Mouse (Mus musculus): ENCODE data around the gene Surf1.

The Surf1 gene

DNA sequence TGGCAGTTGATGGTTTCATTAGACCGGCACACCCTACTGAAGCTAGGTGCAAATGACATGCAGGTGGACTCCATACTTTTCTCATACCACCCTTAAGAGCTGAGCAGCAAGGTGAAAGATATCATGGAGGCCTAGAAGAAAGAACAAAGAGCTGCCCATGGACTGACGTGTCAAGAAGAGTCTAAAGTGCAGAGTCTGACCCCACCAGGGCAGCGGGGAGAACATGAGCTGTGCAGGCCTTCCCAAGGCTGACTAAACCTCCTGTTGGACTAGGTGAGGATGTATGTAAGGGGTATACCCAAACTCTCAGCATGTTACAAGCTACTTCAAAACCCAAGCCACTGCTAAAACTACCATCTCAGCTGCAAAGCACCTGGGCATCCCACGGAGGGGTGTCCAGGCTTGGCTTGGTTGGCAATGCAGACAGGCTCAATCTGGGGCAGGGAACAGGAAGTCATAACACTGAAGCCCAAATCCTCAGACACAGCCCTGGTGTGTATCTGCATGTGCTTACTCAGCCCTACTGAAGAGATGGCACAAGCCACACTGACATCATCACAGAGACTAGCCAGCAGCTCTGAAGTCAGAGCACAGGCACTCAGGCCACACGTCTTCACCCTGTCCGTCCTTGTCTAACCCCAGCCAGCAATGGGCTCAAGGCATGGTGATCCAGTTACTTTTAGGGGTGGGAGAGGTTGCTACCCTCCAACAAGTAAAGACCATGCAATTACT, 11.6 kb upstream of the Surf1 start:
- in situ Hi-C loops (cut with MboI, MseI) = no loop called here

DNA sequence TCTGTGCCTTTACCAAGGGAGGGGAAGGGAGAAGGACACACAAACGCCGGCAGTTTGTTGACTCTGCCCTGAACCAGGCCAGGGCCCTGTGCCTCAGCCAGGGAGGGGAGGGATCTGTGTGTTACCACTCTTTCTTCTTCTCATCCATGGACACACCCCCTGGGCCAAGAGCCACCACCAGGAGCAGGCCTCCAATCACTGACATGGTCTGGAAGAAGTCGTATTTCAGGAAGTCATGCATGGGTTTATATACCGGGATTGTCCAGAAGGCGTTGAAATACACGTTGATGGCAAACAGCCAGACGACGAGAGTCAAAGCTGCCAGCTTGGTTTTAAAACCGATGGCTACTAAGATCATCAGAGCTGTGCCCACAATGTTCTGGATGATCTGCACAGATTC, 5.5 kb upstream of the Surf1 start:
- in situ Hi-C loops (cut with MboI, MseI) = loop anchor here in 1 of 2 experiments (25.0 kb wide), 1 partner anchor 1709 kb away; the partner anchor contains the start of genes Fam166a, Nelfb, Stpg3 and Tubb4b

DNA sequence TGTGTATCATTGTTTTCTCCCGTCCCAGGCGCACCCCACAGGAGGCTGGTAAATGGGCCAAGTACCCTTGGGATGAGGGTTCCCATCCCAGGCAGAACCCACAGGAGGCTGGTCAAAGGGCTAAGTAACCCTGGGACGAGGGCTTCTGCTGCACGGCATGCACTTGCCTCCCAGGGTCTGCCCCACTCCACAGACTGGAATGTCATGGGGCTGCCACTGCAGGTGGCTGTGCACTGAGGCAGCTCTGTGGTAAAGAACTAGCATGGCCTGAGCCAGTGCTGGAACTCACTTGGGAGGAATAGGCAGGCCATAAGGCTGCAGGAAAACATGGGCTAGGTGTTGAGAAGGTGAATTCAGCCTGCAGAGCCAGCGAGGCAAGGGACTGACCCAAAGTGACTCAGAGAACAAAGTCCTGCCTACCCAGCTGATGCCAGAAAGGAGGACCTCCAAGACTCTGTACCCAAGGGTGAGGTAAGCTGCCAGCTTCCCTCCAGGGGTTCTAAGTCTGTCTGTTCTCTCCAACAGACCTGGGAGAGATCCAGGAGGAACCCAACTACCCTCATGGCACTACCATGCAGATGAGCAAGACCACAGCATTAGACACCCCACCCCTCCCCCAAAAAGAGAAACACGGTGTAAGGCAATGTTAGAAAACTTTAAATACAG, 4.0 kb upstream of the Surf1 start:
- in situ Hi-C loops (cut with MboI, MseI) = loop anchor here in 1 of 2 experiments (25.0 kb wide), 1 partner anchor 1708 kb away; the partner anchor contains the start of genes Fam166a, Nelfb, Stpg3 and Tubb4b

GRCm38 (mm10) chr2:26919684-26920083, 3.4 kb upstream of the Surf1 start:
- in situ Hi-C loops (cut with MboI, MseI) = loop anchor here in 1 of 2 experiments (5.0 to 25.0 kb wide), 3 partner anchors 103 to 1707 kb away; partner anchors contain the start of genes Fam166a, Nelfb, Stpg3 and Tubb4b

DNA sequence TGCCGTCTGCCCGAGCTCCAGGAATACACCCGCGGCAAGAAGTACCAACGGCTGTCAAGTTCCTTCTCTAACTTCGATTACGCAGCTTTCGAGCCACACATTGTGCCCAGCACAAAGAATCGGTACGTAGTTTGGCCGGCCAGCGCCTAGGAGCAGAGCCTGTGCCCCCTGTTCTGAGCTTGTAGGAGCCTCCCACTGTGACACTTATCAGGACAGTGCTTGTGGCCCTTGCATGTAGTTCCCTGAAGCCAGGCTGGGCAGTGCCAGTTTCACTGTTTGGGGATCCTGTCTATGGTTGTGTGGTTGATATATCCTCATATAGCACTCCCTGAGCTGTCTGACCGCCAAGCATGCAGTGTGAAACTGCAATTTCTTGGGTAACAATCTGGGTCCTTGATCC, 408 bp upstream of the Surf1 start:
- in situ Hi-C loops (cut with MboI, MseI) = loop anchor here in 1 of 2 experiments (5.0 to 25.0 kb wide), 3 partner anchors 106 to 1704 kb away; partner anchors contain the start of genes Fam166a, Nelfb, Stpg3 and Tubb4b

GRCm38 (mm10) chr2:26914148-26914941, 2.0 kb downstream of the Surf1 start:
- in situ Hi-C loops (cut with MboI, MseI) = loop anchor here in 1 of 2 experiments (25.0 kb wide), 1 partner anchor 1702 kb away; the partner anchor contains the start of genes Fam166a, Nelfb, Stpg3 and Tubb4b

- in situ Hi-C loops (cut with MboI, MseI) = loop anchor here in 1 of 2 experiments (25.0 kb wide), 1 partner anchor 1701 kb away; the partner anchor contains the start of genes Fam166a, Nelfb, Stpg3 and Tubb4b
These were observed 2.7 kb downstream of the Surf1 start for GRCm38 (mm10) chr2:26913416-26914147.

DNA sequence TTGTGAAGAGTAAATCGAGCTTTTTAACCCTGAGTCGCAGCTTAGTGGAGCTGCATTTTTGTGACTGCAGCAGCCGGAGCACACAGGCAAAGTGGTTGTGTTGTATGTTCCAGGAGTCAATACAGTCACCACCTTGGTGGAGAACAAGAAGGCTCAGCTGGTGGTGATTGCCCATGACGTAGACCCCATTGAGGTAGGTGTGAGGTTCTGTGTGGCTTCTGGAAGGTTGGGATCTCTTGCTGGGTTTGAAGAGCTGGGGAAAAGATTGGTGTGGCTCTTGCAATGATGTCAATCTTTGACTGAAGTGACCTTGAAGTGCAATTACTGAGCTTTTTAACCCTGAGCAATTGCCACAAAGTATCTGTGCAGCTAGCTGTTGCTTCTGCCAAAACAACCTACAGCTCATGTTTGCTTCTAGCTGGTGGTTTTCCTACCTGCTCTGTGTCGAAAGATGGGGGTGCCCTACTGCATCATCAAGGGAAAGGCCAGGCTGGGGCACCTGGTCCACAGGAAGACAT, 4.0 kb downstream of the Surf1 start:
- in situ Hi-C loops (cut with MboI, MseI) = loop anchor here in 1 of 2 experiments (25.0 kb wide), 1 partner anchor 1700 kb away; the partner anchor contains the start of genes Fam166a, Nelfb, Stpg3 and Tubb4b

DNA sequence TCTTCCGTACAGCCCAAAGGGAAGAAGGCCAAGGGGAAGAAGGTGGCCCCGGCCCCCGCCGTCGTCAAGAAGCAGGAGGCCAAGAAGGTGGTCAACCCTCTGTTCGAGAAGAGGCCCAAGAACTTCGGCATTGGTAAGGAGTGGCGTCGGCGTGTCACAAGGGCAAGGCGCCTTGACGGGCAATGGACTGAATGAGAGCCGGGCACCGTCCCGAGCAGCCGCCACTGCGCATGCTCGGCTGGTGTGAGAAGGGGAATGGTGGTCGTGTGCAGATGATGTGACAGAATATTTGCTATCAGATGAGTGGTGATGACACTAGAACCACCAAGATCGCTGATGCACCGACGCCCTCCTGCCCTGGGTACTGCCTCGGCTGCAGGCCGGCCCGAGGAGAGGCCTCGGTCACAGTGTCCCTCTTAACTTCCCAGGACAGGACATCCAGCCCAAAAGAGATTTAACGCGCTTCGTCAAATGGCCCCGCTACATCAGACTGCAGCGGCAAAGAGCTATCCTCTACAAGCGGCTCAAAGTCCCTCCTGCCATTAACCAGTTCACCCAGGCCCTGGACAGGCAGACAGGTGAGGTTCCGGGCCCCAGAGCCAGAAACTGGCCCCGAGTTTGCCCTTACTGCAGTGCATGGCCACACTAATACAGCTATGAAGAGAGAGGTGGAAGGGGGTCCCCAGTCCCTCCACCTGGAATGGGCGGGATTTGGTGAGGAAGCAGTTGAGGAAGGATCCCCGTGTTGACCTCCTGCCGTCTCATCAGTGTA, 5.2 kb downstream of the Surf1 start:
- in situ Hi-C loops (cut with MboI, MseI) = loop anchor here in 1 of 2 experiments (25.0 kb wide), 1 partner anchor 1699 kb away; the partner anchor contains the start of genes Fam166a, Nelfb, Stpg3 and Tubb4b

- in situ Hi-C loops (cut with MboI, MseI) = loop anchor here in 1 of 2 experiments (25.0 kb wide), 1 partner anchor 1698 kb away; the partner anchor contains the start of genes Fam166a, Nelfb, Stpg3 and Tubb4b
These were observed 6.0 kb downstream of the Surf1 start, which contains the start of the genes Med22 and Rpl7a for GRCm38 (mm10) chr2:26910124-26910993. TSS of gene Med22 (minus strand) at chr2:26910677. TSS of gene Rpl7a (plus strand) at chr2:26910764.

DNA sequence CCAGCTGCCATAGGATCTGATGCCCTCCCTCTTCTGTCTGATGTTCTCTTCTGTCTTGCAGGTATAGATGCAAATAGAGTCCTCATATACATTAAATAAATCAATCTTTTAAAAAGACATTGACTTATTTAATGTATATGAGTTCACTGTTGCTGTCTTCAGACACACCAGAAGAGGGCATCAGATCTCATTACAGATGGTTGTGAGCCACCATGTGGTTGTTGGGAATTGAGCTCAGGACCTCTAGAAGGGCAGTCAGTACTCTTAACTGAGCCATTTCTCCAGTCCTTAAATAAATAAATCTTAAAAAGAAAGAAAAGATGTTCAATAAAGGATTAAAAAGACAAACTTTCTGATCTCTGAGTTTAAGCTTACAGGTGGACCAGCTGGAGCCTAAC, 6.9 kb downstream of the Surf1 start:
- in situ Hi-C loops (cut with MboI, MseI) = loop anchor here (5.0 to 25.0 kb wide), 2 partner anchors 467 to 1697 kb away; partner anchors contain the start of genes Fam166a (in 1 of the 2), Nelfb (in 1 of the 2), Stpg3 (in 1 of the 2) and Tubb4b (in 1 of the 2)

DNA sequence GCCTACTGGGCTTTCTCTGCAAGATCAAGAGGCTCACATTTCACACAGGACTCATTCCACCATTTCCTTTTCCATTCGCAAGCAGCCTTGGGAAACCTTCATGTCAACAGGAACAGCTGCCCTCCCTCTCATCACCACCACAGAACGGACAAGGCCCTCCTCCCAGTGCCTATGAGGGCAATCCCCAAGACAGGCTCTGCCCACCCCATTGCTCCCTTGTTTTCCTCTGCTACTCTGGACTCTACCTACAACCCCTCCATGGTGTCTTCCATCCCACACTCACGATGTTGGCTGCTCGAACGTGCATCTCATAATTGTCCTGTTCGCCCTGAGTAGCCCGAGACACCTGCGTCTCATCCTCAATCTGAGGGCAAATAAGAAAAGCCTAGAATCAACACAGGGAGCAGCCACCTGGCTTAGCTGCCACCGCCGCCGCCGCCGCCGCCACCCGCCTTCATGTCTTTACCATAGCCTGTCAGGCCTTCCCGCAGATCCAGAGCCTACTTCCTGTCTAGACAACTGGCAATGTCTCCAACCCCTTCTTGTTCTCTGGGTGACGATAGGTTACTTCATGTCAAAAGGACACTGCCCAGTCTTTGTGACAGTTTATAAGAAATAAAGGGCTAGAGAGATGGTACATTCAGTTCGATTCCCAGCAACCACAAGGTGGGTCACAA, 7.5 kb downstream of the Surf1 start:
- in situ Hi-C loops (cut with MboI, MseI) = loop anchor here (5.0 to 25.0 kb wide), 2 partner anchors 467 to 1697 kb away; partner anchors contain the start of genes Fam166a (in 1 of the 2), Nelfb (in 1 of the 2), Stpg3 (in 1 of the 2) and Tubb4b (in 1 of the 2)

DNA sequence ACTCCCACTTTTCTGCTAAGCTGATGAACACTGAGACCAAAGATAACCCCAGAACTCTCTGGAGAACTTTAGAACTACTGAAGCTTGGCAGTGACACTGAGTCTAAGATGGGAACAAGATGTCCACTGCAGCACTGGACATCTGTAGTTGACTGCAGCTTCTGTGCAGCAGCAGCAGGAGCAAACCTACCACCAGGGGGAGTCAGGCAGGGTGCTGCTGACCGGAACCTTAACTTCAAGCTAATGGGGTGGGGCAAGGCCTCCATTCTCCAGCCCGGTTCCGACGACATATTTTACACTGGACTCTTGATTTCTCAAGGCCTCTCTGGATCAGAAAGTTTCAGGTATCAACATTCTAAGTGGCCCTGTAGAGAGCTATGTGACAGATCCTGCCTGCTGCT, 9.2 kb downstream of the Surf1 start:
- in situ Hi-C loops (cut with MboI, MseI) = loop anchor here (5.0 to 25.0 kb wide), 2 partner anchors 465 to 1695 kb away; partner anchors contain the start of genes Fam166a (in 1 of the 2), Nelfb (in 1 of the 2), Stpg3 (in 1 of the 2) and Tubb4b (in 1 of the 2)

- in situ Hi-C loops (cut with MboI, MseI) = loop anchor here (5.0 to 25.0 kb wide), 2 partner anchors 464 to 1694 kb away; partner anchors contain the start of genes Fam166a (in 1 of the 2), Nelfb (in 1 of the 2), Stpg3 (in 1 of the 2) and Tubb4b (in 1 of the 2)
These were observed 9.9 kb downstream of the Surf1 start for GRCm38 (mm10) chr2:26906431-26906830.

DNA sequence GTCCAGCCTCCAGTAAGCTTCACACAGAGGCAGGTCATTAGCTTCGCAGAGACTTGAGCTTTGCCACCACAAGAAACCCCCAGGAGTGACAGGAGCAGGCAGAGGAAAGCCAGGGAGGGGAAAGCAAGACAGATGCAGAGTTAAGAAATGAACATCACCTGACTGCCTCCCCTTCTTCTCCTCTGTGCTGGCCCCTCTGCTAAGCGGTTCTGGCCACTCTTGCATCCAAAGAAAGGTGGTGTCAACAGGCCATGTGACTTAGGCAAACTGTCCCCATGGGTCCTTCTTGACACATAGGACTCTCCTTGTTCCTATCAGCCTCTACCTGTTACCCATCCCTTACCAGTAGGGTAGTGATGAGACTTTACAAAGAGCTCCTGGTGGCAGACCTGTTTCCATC, 10.4 kb downstream of the Surf1 start:
- in situ Hi-C loops (cut with MboI, MseI) = loop anchor here (5.0 to 25.0 kb wide), 2 partner anchors 464 to 1694 kb away; partner anchors contain the start of genes Fam166a (in 1 of the 2), Nelfb (in 1 of the 2), Stpg3 (in 1 of the 2) and Tubb4b (in 1 of the 2)

DNA sequence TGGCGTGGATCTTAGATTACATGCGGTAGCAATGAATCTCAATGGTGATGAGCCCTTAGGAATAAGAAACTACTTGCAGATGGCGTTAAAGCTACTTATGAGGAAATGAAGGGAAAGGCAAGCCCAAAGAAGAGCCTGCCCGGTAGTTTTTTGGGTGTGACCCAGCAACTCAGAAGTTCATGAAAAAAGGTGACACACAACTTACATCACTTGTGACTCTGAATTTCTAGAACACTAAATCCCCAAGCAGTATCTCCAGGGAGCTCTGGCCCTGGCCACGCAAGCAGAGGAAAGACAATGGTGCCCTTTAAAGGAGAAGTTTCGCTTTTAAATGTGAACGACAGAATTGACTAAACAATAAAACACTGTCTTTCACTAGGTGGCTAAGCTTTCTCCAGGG, 13.0 kb downstream of the Surf1 start:
- in situ Hi-C loops (cut with MboI, MseI) = loop anchor here (5.0 to 25.0 kb wide), 3 partner anchors 59 to 1691 kb away; partner anchors contain the start of genes Fam166a (in 1 of the 2), Nelfb (in 1 of the 2), Rexo4 (in 1 of the 2) and Stpg3 (in 1 of the 2)
